Mouse (Mus musculus): ENCODE measurements at regions not wholly inside any gene's neighbourhood (a gene's known extent, or its start where the extent isn't known, plus 50 kb on each side); places are given as distances from the start of the nearest gene placed in this dataset.

DNA sequence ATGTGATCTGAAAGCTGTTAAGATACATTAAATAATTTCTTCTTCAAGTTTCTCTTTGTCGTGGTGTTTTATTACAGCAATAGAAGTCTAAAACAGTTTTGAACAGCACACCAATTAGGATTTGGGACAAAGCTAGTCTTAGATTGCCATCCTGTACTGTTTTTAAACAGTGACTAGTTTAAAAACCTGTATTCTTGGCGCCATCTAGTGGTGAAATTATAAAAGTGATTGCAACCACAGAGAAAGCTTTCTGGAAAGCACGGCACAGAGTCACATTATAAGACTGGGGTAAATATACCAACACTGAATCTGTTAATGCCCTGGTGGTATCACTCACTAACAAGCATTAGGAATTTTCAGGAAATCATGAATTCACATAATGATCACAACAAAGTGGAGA lies 339.3 kb downstream of the Hace1 start:
- intact Hi-C loops (cut with DNase I), result loop anchor here (2.0 kb wide), 3 partner anchors 116 to 534 kb away; no protein-coding TSS in a partner anchor
- no peak for DNase-seq (ENCODE audit: low spot score)

DNA sequence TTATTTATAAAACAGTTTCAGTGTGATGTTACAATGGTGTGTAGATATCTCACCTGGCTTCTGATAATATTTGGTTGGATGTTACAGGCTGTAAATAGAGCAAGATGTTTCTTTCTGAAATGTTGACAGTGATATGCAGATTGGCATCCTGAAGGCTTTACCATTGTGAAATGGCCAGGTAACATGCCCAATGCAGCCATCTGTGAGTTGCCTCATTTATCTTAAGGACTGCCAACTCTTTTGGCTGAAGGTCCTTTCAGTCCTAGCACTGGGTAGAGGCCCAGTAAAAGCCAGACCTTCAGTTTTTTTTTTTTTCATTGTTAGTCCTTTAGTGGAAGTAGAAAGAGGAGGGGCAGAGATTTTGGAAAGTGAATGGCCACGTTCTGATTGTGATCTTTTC lies 348.1 kb downstream of the Hace1 start:
- intact Hi-C loops (cut with DNase I), result no loop called here
- no peak for DNase-seq (ENCODE audit: low spot score)

DNA sequence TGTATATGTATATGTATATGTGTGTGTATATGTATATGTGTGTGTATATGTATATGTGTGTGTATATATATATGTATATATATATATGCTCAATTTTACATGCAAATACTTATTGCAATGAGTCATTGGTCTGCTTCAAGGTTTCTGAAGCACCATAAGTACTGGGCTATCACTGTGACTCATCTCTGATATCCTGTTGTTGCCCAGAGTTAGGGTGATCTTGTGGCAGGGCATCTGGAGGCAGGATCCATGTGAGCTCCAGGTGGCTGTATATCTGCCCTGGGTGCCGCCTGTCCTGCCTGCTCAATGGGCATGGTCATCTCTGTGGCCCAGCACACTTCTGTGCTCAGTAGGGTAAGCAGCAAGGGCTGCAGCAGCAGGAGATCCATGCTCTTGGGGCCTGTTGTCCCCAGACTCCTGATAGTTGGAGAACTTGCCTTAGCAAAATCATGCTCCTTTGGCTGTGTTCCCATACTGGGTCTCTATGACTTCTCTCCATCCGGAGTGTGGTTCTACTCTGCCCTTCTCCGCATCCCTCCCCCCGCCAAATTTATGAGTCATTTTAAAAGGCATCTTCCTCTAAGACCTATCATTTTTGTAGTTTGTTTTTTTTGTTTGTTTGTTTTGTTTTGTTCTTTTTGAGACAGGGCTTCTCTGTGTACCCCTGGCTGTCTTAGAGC lies 356.1 kb downstream of the Hace1 start:
- DNase-seq (ENCODE audit: low spot score), result no peak
- intact Hi-C loops (cut with DNase I), result no loop called here

DNA sequence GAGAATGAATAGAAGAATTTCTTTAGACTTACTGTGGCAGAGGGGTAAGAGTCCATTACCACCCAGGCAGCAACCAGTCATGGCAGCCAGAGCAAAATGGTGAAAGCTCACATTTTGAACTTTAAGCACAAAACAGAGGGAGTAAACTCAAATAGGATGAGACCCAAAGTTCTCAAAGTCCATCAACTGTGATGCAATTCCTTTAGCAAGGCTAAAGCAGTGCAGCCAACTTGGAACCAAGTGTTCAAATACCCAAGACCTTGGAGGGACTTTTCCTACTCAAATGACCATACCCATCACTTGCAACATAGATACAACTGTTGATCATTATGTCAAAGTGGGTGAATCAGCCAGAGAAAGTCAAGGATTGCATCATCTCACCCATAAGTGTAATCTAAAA lies 380.1 kb downstream of the Hace1 start:
- intact Hi-C loops (cut with DNase I), result no loop called here

DNA sequence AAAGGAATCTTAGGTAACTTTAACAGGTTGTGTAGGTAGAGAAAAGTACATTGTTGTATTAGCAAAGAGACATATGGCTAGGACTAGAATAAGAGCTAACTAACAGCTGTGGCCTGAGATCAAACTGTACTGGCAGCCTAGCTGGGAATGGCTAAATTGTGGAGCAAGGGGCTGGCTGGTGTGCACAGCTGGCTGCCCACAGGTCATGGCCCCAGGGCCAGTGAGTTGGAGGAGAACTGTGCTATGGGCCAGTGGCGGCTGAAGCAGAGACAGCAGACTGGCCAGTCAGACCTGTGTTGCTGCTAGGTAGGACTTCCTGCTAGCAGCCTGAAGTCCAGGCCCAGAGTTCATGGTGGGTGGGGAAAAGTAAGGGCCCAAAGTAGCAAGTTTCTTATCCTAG lies 394.6 kb downstream of the Hace1 start:
- intact Hi-C loops (cut with DNase I), result no loop called here
- no peak for DNase-seq (ENCODE audit: low spot score)

More for the DNA sequence above, 380.1 kb downstream of the Hace1 start:
- DNase-seq (ENCODE audit: low spot score), result no peak

DNA sequence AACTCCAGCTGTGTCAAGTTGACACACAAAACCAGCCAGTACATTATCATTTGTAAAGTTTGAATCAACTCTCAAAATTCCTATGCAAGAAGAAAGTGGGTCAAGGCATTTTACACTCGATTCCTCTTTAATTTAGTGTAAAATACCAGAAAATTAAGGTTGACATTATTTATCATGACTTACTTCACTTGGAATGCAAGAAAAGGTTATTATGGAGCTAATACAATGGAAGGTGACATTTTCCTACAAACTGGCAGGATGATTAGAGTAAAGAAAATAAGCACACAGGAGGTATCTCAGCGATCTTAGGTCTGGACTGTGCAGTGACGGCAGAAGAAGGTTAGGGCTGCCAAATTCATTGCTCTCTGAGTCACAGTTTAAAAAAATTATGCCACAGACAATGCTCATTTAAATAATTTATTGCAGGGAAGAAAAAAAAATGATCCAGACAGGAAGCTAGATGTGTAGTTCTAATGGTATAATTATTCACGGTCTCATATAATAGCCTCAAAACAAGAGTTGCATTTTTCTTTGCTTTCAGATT lies 405.2 kb downstream of the Hace1 start:
- intact Hi-C loops (cut with DNase I), result no loop called here
- no peak for DNase-seq (ENCODE audit: low spot score)

DNA sequence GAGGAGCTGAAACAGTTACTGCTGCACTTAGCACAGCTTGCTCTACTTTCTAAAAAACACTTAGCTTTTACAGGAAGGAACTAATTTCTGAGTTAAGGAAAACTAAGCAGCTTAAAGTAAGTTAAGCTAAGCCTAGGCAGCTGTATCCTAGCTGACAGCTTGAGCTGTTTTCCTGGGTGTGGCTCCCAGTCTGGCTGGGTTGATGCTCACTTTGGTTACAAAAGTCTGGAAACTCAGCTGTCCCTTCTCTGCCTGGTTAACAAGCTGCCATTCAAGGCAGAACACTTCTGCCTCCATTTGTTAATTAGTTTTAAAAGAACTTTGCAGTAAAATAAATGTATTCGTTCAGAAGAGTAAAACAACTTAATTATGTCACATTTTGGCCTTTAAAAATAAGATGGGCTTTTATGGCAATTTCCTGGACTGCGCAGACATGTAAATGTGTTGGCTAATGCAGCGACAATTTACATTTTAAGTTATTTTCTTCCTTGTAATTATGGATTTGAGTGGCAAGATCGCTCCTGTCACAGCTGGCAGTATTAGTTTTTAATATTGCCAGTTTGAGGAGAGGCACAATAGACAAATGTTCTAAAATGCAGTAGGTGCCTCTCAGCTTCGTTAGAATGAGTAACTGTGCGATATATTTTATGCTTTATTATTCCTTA lies 406.2 kb downstream of the Hace1 start:
- intact Hi-C loops (cut with DNase I), result no loop called here
- DNase-seq (ENCODE audit: low spot score), result no peak

DNA sequence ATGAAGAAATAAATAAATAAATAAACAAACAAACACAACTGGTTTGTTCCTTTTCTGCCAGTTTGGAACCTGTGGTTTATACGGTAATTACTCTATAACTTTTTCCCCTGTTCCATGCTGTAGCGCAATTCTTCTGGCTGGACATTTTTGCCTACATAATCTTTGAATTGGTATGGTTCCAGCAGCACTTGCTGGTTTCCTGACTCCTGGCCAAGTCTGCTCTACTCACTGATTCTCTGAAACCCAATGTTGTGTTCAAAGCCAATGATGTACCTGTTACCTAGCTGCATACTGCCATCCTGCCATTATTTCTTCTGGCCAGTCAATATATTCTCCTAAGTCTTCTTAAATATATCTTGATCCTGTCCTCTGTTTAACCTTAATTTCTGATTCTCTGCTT lies 408.7 kb downstream of the Hace1 start:
- DNase-seq (ENCODE audit: low spot score), result no peak
- intact Hi-C loops (cut with DNase I), result no loop called here

DNA sequence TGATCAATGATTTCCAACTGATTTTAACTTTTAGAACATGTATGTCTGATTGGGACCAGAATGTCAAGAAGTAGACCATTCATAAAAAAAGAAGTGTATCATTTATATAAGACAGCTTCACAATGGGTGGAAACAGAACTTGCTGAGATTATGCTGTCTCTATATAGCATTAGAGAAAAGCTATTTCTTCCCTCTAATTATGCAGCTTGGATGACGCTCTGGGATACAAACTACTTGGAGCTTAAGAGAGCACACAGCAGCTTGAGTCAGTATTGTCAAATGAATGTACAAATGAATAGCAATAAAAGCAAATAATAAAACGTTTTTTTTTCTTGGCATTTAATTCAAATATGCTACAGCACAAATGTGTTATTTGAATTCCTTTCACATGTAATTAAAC lies 428.7 kb downstream of the Hace1 start:
- no peak for DNase-seq (ENCODE audit: low spot score)
- intact Hi-C loops (cut with DNase I), result no loop called here

DNA sequence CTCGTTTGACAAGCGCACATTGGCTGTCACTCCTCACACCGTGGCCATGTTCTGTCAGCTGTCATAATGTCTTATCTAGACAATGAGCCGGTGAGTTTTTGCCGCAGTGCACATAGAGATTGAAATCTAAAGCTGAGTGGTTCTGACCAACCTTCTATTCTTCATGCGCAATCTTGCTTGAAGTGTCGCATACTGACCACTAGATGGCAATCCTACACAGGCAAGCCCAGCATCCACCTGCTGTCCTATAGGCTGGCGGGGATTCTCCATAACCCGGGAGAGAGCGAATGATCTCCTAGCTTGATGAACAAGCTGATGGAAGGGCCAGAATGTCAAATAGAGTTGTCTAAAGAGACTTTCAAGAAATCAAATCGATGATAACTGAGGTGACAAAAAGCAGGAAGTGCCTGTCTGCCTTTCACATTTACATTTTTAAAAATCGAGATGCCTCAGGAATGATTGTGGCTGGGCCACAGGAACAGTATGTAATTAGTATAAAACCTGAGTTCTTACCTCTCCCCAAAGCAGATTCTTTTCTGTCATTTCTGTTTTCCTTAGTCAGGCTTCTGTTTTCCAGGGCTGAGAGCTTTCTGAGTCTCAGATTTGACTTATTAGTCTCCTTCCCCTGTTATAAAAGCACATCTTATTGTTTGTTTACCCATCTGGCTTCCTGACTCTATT lies 434.4 kb downstream of the Hace1 start:
- DNase-seq (ENCODE audit: low spot score), result no peak
- intact Hi-C loops (cut with DNase I), result no loop called here

DNA sequence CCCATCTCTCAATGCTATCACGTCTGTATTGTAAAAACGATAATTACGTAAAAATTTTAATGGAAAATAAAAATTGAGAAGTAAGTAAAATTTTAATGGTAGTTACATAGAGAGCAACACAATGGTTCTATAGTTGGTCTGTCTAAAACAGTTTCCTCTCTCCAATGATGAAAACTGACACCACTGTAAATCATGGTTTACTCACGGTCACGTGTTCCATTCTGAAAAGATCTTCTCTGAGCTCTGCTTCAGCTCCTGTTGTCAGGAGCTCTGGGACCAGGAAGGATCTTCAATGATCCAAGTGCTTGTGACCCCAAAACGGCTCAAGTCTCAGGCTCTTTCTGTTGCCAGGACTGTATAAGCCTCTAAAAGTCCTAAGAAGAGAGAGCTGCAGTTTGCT lies 435.0 kb downstream of the Hace1 start:
- DNase-seq (ENCODE audit: low spot score), result no peak
- intact Hi-C loops (cut with DNase I), result no loop called here

DNA sequence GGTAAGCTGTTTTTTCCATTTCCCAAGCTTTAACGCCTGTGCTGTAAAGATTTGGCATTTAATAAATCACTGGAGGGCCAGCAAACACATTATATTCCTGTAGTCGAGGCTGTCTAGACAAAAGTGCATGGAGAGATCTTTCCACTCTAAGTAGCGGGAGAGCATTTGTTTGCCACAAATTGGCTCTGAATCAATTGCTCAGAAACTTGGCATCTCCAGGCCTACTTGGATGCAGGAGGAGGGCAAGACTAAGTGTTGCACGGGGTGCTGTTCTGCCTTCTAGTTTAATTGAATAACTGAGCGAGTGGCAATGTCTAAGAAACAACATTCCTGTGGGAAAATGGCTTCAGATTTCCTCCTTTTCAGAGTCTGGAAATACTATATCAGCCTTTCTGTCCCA lies 438.7 kb downstream of the Hace1 start:
- DNase-seq (ENCODE audit: low spot score), result no peak
- intact Hi-C loops (cut with DNase I), result no loop called here

DNA sequence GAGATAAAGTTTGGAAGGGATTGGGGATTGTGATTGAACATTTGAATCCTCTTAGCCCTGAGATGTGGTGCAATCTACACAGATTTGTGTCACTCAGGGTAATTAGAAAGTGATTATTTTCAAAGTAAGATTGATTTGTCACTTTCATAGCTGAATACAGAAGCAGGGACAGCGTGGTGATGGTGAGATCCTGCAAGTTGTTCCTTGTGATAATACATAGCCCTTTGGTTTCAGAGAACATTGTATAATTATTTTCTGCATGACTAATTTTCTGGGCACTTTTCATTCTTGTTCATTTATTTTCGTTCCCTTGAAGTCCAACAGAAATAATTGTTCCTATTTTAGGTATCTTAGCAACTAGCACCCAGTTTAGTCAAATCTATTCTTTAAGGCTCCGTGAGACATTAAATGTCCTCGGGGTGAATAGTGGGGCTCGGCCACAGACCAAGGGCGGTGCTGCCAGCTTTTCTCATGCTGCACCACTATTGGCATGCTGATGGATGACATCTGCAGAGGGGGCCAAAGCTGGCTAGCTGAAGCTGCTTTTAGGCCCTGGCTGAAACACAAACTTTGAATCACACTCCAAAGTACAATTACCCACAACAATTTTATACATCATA lies 468.0 kb downstream of the Hace1 start:
- intact Hi-C loops (cut with DNase I), result no loop called here
- DNase-seq (ENCODE audit: low spot score), result no peak

DNA sequence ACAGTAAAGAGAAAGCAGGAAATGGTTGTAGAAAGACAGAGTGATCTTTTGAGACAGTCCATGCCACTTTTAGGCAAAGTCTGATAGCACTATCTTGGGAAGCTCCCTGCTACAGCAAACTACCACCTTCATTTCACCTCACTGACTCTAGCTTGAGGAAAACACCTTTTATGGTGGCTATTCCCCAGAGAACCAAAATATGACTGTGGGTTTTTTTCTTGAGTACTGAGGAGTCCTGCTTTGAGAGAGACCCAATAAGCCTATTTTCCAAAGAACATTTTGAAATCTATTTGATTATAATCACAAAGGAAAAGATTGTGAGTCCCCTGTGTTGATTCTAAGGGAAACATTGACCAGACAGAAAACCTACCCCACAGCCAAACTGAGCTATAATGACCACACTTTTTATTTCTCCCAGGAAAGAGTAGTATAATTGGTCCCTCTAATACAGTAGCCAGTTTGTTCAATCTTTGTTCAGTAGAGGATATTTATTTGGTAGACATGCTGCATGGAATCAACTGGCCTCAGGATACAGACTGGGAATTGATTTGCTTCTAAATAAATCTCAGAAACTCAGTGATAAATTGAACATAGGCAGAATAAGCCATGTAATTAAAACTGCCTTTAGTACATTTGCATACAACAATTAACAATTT lies 468.6 kb downstream of the Hace1 start:
- no peak for DNase-seq (ENCODE audit: low spot score)
- intact Hi-C loops (cut with DNase I), result no loop called here

DNA sequence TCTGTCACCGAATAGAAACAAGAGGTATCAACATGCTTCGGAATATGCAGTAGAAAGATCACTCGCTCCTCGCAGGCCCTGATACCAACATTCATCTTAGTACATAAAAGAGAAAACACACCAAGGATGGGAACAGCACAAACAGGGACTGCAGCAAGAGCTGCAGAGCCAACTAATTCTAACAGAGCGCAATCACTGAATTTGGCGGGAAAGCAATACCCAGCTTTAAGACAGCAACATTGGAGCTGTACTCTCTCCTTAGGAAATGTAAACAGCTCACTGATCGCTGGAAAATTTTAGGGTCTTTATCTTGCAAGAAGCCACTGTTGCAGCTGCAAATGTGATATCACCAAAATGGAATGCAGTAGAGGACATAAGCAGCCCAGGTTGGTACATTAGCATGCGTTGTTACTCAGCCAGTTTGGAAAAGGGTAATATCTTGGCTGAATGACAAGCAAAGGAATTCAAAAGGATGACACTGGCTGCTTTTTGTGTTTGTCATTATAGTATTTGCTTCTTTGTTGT lies 469.3 kb downstream of the Hace1 start:
- DNase-seq (ENCODE audit: low spot score), result no peak
- intact Hi-C loops (cut with DNase I), result no loop called here

DNA sequence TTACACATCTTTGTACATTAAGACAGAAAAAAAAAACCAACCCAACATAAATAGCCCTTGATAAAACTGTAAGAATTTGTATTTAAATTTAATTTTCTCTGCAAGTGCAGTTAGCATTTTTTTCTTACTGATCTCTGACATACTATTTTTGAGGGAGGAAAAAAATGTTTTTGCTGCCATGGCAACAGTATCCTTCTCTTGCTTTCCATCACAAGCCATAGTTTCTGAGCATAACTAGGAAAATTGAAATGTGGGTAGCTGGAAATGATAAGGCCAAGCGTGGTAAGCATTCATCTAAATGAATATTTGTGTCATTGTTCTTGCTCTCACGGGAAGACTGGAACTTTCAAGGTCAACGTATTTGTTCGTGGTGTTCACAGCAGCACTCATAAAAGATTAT lies 470.0 kb downstream of the Hace1 start:
- no peak for DNase-seq (ENCODE audit: low spot score)
- intact Hi-C loops (cut with DNase I), result no loop called here

DNA sequence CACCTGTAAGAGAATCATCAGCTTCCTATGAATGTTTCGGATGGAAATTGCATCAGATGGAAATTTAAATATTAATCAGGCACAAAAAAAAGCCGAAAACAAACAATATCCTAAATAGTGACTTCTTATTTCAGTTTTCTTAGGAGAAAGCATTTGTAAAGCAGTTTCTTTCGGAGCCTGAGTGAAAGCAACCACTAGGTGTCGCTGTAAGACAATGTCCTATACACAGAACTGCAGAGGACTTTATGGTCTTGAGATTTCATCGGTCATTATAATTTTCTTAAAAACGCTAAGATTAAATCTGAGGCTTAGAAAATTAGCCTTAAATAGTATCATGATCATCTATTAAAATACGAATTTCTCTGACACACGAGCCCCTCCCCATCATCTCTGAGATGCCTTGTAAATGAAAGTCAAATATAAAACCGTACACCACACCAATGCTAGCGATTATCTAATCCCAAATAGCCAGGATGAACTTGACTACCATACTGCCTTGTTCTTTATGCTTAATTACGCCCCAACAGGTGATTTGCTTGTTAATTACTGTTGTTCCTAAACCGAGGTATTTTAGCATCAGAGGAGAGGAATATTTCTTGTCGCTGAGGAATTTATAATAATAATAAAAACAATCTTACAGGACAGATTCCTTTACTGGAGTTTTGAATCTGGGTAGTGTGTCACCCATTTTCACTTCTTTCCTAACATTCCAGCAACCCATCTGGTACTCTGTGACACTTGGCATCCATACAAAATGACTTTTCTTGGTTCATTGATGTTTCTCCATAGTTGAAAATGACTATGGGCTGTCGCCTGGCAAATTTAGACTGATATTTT lies 480.0 kb downstream of the Hace1 start:
- no peak for DNase-seq (ENCODE audit: low spot score)
- intact Hi-C loops (cut with DNase I), result no loop called here

DNA sequence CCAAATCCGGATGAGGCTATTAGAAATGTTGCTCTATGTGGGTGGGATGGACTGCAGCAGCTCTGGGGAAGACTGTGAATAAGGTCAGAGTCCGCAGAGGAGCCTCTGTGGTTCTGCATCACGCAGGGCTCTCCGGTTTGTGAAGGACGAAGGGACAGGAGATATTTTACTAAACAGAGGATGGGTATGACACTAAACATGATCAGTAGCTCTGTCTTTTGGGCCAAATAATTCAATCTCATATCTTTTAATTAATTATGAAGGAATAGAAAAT lies 480.5 kb downstream of the Hace1 start:
- intact Hi-C loops (cut with DNase I), result no loop called here
- DNase-seq (ENCODE audit: low spot score), result no peak

DNA sequence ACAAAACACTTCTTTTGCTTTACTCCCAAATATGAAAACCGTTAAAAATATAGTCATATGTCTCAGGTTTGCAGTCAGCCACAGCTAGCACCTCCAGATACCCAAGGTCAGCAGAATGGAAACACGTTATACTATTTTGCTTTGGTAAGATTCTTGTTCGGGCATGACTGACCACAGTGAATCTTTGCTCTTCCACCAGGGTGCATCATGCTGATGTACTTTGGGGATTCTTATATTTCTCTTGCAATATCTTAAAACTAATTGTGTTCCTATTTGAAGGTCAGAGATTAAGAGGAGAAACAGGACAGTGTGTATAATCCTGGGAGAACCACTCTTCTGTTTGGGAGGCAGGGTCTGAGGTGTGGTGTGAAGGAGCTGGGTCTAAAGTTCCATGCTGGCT lies 481.7 kb downstream of the Hace1 start:
- intact Hi-C loops (cut with DNase I), result no loop called here
- no peak for DNase-seq (ENCODE audit: low spot score)
